Mouse (Mus musculus) effector memory CD4-positive, alpha-beta T cell, adult 5 months (primary cell): ENCODE results near the gene Nagk. TPM values are rescaled to one million over a fixed set of nuclear protein-coding genes. Genes with fewer than 3 reads are reported as not detected.

Experiments
- polyA plus RNA-seq: library from polyadenylated mRNA; unstranded; fragments of 100-300 nt; shearing (Covaris generic); gene quantifications from one replicate; pipeline ENCODE4 v1.2.1, GENCODE M21; 2017

The Nagk gene
- 12.7 TPM for polyA plus RNA-seq

DNA sequence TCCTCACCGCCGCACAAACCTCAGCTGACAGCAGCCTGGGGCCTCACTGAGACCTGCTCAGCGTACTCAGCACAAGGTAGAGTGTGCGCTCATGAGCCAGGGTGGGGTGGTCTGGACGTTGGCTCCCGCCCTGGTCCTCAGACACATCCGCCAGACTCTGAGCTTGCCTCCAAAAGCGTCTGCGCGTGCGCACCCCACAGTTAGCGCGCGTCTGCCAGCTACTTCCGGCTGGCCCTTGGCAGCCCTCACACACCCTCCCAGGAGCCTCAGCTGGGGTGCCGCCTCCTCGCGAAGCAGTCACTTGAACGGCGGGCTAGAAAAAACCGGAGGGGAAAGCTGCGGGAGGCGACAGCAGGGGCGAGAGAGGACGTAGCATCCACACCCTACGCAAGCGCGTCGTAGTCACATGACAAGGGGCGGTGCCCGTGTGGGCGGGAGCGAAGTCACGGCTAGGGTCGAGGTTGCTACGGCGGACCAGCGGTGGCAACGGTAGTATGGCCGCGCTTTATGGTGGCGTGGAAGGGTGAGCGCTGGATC is at the start of gene Nagk:
TSS of gene Nagk (plus strand) at position 223 of the 537 bp plus-strand sequence.

DNA sequence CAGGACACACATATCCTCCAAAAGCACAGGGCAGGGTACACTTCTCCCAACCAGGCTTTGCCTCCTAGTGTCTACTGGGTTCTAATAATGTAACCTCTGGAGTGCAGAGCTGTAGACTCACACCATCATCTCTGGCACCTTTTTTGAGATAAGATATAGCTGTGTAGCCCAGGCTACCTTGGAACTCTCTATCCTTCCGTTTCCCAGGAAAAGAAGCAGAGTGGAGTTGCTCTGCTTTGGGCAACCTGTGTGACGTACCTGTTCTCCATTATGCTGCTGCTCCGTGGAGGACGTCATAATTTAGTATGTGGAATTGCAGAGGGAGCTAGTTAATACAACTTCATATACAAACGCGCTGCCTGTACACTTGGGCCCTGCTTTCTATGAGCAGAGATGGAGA is 32.4 kb upstream of the Nagk start, which contains the start of gene Ankrd53:
TSS of gene Ankrd53 (plus strand) at position 301 of the 400 bp plus-strand sequence.

DNA sequence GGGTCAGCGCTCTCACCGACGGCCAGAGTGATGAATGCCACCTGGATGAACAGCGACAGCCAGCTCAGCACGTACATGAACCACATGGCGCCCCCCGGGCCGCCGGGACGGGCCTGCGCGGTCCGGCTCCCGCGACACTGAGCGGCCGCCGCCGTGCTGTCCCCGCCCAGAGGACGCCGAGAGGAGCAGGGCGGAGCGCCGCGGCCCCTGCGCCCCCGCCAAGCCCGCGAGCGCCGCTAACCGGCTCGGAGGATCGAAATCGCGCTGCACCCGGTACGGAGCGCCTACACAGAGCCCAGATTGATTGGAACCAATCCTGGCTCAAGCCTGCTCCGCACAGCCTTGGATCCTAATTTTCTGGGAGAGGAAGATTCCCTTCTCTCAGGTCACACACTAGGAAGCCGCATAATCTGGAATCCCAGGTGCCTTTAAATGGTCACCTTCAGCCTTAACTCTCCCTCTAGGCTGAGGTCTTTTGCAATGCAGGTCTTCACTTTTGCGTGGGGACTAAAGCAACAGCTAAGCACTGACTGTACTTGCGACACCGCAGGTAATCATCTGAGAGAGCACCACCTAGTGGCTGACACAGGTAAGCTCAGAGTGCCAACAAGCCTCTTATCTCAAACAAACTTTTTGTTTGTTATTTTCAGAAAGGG is 19.0 kb upstream of the Nagk start, which contains the start of gene Tex261:
TSS of gene Tex261 (minus strand) at position 176 of the 656 bp plus-strand sequence.

DNA sequence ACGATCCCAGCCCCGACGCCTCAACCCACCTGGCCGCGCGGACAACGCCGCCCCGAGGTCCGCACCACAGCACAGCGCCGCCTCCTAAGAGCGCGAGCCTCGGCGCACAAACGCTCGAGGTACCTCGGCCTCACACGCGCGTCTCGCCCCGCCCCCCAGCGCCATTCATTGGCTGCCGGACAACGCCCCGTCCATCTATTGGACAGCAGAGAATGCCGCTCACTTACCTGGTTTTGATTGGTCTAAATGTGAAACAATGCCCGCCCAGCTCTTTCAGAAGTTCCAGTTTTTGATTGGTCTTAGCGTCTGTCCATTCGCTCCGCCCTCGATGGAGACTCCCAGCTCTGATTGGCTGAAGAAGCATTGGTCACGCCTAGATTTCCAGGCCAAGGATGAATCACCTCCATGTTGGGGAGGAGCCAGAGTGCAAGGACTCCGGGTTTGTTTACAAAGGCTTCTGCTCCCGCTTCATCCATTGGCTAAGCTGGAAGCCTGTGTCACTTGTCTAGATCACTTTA is 36.9 kb downstream of the Nagk start, which contains the start of gene Paip2b:
TSS of gene Paip2b (minus strand) at position 136 of the 518 bp plus-strand sequence.

Other genes starting within 250 kb of the Nagk start
- 23.2 TPM for gene Stambp, start 222.3 kb upstream of the Nagk start, polyA plus RNA-seq
- gene Clec4f, start 138.8 kb upstream of the Nagk start, polyA plus RNA-seq = not detected
- not detected for gene Cd207, start 117.1 kb upstream of the Nagk start, polyA plus RNA-seq
- gene Vax2, start 83.7 kb upstream of the Nagk start, polyA plus RNA-seq = 4.3 TPM
- gene Atp6v1b1, start 52.0 kb upstream of the Nagk start, polyA plus RNA-seq = 0.47 TPM
- gene Ankrd53, start 32.3 kb upstream of the Nagk start, polyA plus RNA-seq = not detected
- 64.6 TPM for gene Tex261, start 19.2 kb upstream of the Nagk start, polyA plus RNA-seq
- gene Paip2b, start 36.8 kb downstream of the Nagk start, polyA plus RNA-seq = 61.9 TPM
- 86.7 TPM for gene Zfp638, start 72.1 kb downstream of the Nagk start, polyA plus RNA-seq
- not detected for gene Dysf, start 213.6 kb downstream of the Nagk start, polyA plus RNA-seq